Mouse (Mus musculus) embryonic facial prominence, embryonic 12.5 days (tissue): Measurements from ENCODE around the gene Ptgis. TPM values are rescaled to one million over a fixed set of nuclear protein-coding genes. Genes with fewer than 3 reads are reported as not detected.

Experiments used
- ATAC-seq: fragments of 200-750 bp; cut with Nextera tagmentation; 2 replicates; pipeline ENCODE4 v1.8.0; 2017; ENCODE audit not compliant: insufficient number of reproducible peaks, insufficient read depth, low FRiP score, low TSS enrichment
- H3K27ac ChIP-seq: fragments of 300-500 bp; sonication (generic); 2 replicates; pipeline ENCODE4 v1.5.1; 2016; ENCODE audit warnings: mild to moderate bottlenecking
- H3K27me3 ChIP-seq: fragments of 300-500 bp; sonication (generic); 2 replicates; pipeline ENCODE4 v1.6.1; 2016; ENCODE audit warnings: mild to moderate bottlenecking, moderate library complexity
- H3K36me3 ChIP-seq: fragments of 300-500 bp; sonication (generic); 2 replicates; pipeline ENCODE4 v1.6.1; 2016; ENCODE audit warnings: mild to moderate bottlenecking
- H3K4me1 ChIP-seq: fragments of 300-500 bp; sonication (generic); 2 replicates; pipeline ENCODE4 v1.6.1; 2016
- H3K4me2 ChIP-seq: fragments of 300-500 bp; sonication (generic); replicated peaks from 2 replicates; pipeline ENCODE4 v1.6.1; 2016; ENCODE audit warnings: mild to moderate bottlenecking, moderate library complexity
- H3K4me3 ChIP-seq: fragments of 300-500 bp; sonication (generic); 2 replicates; pipeline ENCODE4 v1.5.1; 2016; ENCODE audit warnings: mild to moderate bottlenecking
- H3K9ac ChIP-seq: fragments of 300-500 bp; sonication (generic); 2 replicates; pipeline ENCODE4 v1.6.1; 2016; ENCODE audit warnings: mild to moderate bottlenecking, moderate library complexity
- H3K9me3 ChIP-seq: fragments of 300-500 bp; sonication (generic); 2 replicates; pipeline ENCODE4 v1.6.1; 2016; ENCODE audit warnings: mild to moderate bottlenecking, moderate library complexity
- WGBS: fragments of 180-500 bp; shearing (Covaris S2); methylation state at CpG from one replicate; pipeline ENCODE4 v1.1.7; 2016; 5-methylcytosine and 5-hydroxymethylcytosine counted together
- polyA plus RNA-seq: library from polyadenylated mRNA; unstranded; fragments of >200 nt; fragmentation: Nextera tagmentation; extraction: Ambion mirVana; gene quantifications from 2 replicates; pipeline ENCODE4 v1.2.1, GENCODE M21; 2016

Ptgis gene
- polyA plus RNA-seq, 1 experiment from 2014 or later, result 19.1 TPM

DNA sequence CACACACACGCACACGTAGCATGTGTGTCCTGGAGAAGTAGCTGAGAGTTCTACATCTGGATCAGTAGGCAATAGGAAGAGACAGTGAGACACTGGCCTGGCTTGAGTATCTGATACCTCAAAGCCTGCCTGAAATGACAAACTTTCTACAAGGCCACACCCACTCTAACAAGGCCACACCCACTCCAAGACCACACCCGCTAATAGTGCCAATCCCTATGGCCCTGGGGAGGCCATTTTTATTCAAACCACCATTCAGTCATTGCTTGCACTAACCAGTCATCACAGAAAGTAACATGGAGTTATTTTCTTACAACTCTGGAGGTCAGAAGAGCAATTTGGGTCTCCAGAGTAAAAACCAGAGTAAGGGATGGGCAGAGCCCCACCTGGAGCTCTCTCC is 32.3 kb upstream of the Ptgis start:
- H3K27me3 ChIP-seq, result no peaks in the 10 kb centered on the region
- no peak overlapping the region for H3K4me3 ChIP-seq
- H3K9ac ChIP-seq, result no peak overlapping the region
- WGBS, result 83% methylated on average over 3 of the region's 3 CpGs
- no peaks in the 10 kb centered on the region for H3K36me3 ChIP-seq
- H3K9me3 ChIP-seq, result no peaks in the 10 kb centered on the region
- H3K4me1 ChIP-seq, result no peaks in the 10 kb centered on the region
- no peak for ATAC-seq
- H3K4me2 ChIP-seq, result no peak overlapping the region
- no peak overlapping the region for H3K27ac ChIP-seq

DNA sequence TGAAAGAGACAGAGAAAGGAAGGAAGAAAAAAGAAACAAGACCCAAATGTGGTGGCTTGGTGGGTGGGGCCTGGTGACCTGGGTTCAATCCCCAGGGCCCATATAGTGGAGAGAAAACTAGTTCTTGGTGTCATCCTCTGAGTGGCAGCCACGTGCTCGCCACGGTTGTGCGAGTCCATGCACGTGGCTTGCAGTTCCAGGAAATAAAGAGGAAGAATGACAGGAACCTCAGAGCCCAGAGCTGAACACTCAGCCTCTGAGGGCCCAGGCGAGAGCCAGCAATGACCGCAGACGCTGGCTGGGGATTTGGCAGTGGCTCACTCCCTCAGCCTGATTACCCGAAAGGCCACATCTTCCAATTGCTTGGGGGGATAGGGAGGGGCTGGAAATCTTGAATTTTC is 30.7 kb upstream of the Ptgis start:
- no peaks in the 10 kb centered on the region for H3K9me3 ChIP-seq
- WGBS, result 66% methylated on average over 9 of the region's 9 CpGs
- H3K4me2 ChIP-seq, result no peak overlapping the region
- ATAC-seq, result no peak
- no peak overlapping the region for H3K4me3 ChIP-seq
- H3K9ac ChIP-seq, result no peak overlapping the region
- H3K36me3 ChIP-seq, result no peaks in the 10 kb centered on the region
- no peak overlapping the region for H3K27ac ChIP-seq
- H3K4me1 ChIP-seq, result no peaks in the 10 kb centered on the region
- H3K27me3 ChIP-seq, result no peaks in the 10 kb centered on the region

DNA sequence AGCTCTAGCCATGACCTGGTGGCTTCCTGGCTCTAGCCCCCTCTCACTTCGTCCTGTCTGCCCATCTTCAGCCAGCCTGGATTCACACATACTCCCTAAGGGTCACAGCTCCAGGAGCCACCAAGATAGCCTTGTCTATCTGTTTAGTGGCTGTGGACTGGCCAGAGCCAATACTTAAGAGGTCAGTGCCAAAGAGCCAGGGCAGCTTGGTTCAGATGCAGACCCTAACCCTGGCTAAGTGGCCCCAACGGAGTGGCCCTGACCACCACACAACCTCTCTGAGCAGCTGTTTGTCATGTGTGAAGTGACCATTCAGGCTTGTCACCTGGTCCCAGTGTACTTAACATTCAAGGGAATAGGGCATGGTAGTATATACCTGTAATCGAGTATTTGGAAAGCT is 30.1 kb upstream of the Ptgis start:
- no peak overlapping the region for H3K27ac ChIP-seq
- no peaks in the 10 kb centered on the region for H3K9me3 ChIP-seq
- WGBS, result 83% methylated on average over 3 of the region's 3 CpGs
- no peaks in the 10 kb centered on the region for H3K4me1 ChIP-seq
- H3K9ac ChIP-seq, result no peak overlapping the region
- H3K36me3 ChIP-seq, result no peaks in the 10 kb centered on the region
- H3K4me3 ChIP-seq, result no peak overlapping the region
- H3K27me3 ChIP-seq, result no peaks in the 10 kb centered on the region
- H3K4me2 ChIP-seq, result no peak overlapping the region
- ATAC-seq, result no peak

DNA sequence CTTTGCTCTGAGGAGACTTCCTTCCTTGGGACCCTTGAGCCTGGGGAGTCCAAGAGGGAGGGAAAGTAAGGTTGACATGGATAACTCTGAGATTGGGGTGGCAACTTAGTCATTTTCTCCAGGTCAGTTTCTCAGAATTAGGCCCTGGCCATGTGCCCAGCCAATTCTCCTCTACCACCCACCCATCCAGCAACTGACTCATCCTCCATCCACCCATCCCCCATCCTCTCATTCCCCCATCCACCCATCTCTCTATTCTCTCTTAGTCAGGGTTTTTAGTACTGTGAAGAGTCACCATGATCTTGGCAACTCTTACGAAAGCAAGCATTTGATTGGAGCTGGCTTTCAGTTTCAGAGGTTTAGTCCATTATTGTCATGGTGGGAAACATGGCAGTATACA is 28.3 kb upstream of the Ptgis start:
- Histone ChIP-seq H3K27ac (no peak overlapping the region), H3K4me1 (no peaks in the 10 kb centered on the region), H3K4me2 (no peak overlapping the region), H3K9me3 (no peaks in the 10 kb centered on the region), H3K36me3 (no peaks in the 10 kb centered on the region), H3K4me3 (no peak overlapping the region), H3K9ac (no peak overlapping the region), H3K27me3 (no peaks in the 10 kb centered on the region)
- WGBS, result 95% methylated on average over 1 of the region's 1 CpGs
- ATAC-seq, result no peak

DNA sequence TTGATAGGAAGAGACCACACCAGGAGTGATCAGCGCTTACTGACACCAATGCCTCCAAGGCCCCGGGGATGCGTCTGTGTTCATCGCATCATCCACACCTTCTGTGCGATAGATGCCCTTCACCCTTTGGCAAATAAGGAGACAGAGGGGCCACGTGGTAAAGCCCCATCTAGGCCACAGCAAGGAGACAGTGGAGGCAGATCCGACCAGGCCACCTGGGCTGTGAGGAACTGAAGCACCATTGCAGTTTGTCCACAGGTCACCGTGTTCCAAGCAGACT is 27.9 kb upstream of the Ptgis start:
- Histone ChIP-seq H3K9ac (no peak overlapping the region), H3K27ac (no peak overlapping the region), H3K4me3 (no peak overlapping the region), H3K4me2 (no peak overlapping the region), H3K36me3 (no peaks in the 10 kb centered on the region), H3K9me3 (no peaks in the 10 kb centered on the region), H3K4me1 (no peaks in the 10 kb centered on the region), H3K27me3 (no peaks in the 10 kb centered on the region)
- ATAC-seq, result no peak
- WGBS, result 90% methylated on average over 8 of the region's 8 CpGs

DNA sequence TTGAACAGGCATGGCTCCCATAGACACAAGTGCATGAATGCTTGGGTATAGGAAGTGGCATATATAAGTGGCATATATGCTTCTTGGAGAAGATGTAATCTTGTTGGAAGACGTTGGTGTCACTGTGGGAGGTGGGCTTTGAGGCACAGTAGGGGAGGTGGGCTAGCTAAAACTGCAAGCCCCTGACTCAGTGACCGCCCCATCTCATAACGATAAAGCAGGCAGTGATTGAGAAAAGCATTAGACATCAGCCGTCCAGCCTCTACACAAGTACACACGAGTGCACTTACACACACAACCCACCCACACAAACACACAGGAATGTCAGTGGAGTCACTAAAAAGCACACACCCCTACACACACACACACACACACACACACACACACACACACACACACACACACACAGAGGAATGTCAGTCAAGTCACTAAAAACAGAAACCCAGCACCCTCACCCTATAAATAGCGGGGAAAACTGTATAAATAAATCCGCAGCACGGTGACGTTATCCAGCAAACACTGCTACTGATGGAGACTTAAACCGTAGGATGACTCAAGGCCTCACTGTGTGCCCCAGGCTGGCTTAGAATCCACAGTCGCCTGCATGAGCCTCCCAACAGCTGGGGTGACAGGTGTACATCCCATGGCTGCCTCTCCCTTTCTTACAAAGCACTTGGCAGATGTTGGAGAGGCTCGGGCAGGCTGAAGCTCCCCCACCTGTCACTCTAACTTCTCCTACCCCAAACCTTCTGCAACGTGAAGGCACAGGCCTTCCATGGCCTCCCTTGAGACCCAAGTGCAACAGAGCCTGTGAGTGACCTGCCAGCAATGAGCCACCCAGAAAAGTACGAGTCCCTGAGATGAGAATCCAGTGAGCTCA is 27.4 kb upstream of the Ptgis start:
- WGBS, result 73% methylated on average over 14 of the region's 14 CpGs
- ATAC-seq, result no peak
- Histone ChIP-seq H3K27me3 (no peaks in the 10 kb centered on the region), H3K36me3 (no peaks in the 10 kb centered on the region), H3K9ac (no peak overlapping the region), H3K4me2 (no peak overlapping the region), H3K27ac (no peak overlapping the region), H3K4me3 (no peak overlapping the region), H3K4me1 (no peaks in the 10 kb centered on the region), H3K9me3 (no peaks in the 10 kb centered on the region)

DNA sequence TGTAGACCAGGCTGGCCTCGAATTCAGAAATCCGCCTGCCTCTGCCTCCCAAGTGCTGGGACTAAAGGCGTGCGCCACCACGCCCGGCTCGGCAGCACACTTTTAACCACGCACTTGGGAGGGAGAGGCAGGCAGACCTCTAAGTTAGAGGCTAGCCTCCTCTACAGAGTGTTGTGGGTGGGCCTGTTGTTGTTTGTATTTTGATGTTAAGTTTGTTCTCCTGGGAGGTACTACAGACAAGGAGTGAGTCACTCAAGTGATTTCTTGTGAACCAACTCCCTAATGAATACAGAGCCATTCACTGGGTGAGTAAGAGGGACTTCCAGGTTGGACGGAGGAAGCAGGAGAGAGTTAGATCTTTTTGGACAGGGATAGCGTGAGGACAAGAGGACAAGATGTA is 25.8 kb upstream of the Ptgis start:
- Histone ChIP-seq H3K36me3 (no peaks in the 10 kb centered on the region), H3K9ac (no peak overlapping the region), H3K4me2 (no peak overlapping the region), H3K4me3 (no peak overlapping the region), H3K9me3 (no peaks in the 10 kb centered on the region), H3K27ac (no peak overlapping the region), H3K4me1 (no peaks in the 10 kb centered on the region), H3K27me3 (no peaks in the 10 kb centered on the region)
- ATAC-seq, result no peak
- WGBS, result 85% methylated on average over 10 of the region's 10 CpGs

DNA sequence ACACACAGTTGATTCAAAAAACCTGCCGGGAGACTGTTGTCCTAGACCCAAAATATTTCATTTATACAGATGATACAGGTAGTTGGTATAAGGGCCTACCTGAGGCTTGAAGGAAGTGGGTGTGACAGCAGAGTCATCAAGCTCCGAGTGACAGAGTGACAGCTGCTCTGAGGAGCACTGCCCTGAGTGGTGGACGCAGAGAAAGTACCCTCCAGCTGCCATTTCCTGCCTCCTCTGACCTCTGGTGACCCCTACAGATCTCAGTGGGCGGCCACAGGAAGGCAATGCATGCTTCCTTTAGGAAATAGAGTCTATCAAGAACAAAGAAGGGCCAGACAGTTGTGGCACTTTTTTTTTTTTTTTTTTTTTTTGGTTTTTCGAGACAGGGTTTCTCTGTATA is 25.4 kb upstream of the Ptgis start:
- Histone ChIP-seq H3K36me3 (no peaks in the 10 kb centered on the region), H3K4me1 (no peaks in the 10 kb centered on the region), H3K27me3 (no peaks in the 10 kb centered on the region), H3K27ac (no peak overlapping the region), H3K9ac (no peak overlapping the region), H3K9me3 (no peaks in the 10 kb centered on the region), H3K4me3 (no peak overlapping the region), H3K4me2 (no peak overlapping the region)
- WGBS, result 23% methylated on average over 4 of the region's 5 CpGs
- ATAC-seq, result no peak

DNA sequence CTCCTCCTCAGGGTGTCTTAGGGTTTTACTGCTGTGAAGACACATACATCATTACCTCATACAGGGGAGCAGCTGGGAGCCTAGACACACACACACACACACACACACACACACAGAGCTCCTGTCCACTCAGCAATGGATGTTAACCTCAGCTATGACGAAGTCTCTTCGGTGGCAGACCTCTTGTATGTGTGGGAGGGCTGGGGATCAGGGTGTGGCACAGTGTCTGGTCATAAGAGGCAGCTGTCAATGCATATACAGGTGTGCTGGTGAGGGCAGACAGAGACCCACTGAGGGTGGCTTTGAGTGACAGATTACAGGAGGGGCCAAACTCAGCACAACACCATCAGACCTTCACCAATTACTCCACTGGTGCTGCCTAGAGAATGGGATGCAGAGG is 24.6 kb upstream of the Ptgis start:
- no peak overlapping the region for H3K4me2 ChIP-seq
- no peaks in the 10 kb centered on the region for H3K36me3 ChIP-seq
- H3K27me3 ChIP-seq, result no peaks in the 10 kb centered on the region
- no peaks in the 10 kb centered on the region for H3K9me3 ChIP-seq
- H3K4me1 ChIP-seq, result no peaks in the 10 kb centered on the region
- H3K27ac ChIP-seq, result no peak overlapping the region
- no peak overlapping the region for H3K9ac ChIP-seq
- H3K4me3 ChIP-seq, result no peak overlapping the region
- ATAC-seq, result no peak
- 97% methylated on average over 2 of the region's 2 CpGs for WGBS

DNA sequence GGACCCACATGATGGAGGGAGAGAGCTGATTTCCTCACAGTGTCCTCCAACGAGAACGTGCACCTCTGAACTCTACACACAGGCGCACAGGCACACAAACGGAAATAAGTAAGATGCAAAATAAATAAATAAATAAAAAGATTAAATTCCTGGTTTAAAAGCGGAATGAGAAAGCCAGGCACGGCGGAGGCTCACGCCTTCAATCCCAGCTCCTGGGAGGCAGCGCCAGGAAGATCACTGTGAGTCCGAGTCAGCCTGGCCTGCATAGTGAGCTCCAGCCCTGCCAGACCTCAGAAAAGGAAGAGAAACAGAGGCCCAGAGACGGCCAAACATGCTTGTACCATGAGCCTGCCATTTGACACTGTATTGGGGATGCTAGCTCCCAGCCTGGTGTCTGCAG is 23.5 kb upstream of the Ptgis start:
- H3K9ac ChIP-seq, result no peak overlapping the region
- no peak for ATAC-seq
- no peaks in the 10 kb centered on the region for H3K36me3 ChIP-seq
- no peak overlapping the region for H3K27ac ChIP-seq
- H3K4me2 ChIP-seq, result no peak overlapping the region
- H3K4me3 ChIP-seq, result no peak overlapping the region
- H3K9me3 ChIP-seq, result no peaks in the 10 kb centered on the region
- 82% methylated on average over 11 of the region's 11 CpGs for WGBS
- H3K27me3 ChIP-seq, result no peaks in the 10 kb centered on the region
- H3K4me1 ChIP-seq, result no peaks in the 10 kb centered on the region

DNA sequence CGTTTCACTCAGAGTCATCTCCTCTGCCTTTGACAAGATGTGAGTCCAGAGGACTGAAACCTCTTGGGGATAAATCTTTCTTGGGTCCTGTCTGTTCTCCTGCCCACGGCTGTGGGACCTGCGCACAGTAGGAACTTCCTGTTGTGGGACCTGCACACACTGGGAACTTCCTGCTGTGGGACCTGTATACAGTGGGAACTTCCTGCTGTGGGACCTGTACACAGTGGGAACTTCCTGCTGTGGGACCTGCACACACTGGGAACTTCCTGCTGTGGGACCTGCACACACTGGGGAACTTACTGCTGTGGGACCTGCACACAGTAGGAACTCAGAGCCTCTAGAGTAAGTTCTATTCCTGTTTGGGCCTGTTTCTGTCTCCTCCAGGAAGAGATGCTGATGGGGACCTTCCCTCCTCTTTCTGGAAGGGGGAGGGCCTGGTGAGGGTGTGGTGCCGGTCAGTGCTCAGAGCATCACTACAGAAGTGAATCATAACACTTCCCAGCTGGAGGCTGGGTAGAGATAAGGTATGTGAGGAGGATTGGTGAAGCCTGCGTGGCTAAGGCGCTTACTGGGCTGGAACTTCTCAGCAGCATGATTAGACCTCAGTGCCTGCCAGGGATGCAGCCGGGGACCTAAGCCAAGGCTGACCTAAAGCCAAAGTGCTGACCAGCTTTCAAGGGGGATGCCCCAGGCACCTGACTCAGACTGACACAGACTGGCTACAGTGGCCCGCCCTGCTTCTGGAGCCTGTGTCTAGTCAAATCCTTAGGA is 22.8 kb upstream of the Ptgis start:
- no peak for ATAC-seq
- no peaks in the 10 kb centered on the region for H3K36me3 ChIP-seq

DNA sequence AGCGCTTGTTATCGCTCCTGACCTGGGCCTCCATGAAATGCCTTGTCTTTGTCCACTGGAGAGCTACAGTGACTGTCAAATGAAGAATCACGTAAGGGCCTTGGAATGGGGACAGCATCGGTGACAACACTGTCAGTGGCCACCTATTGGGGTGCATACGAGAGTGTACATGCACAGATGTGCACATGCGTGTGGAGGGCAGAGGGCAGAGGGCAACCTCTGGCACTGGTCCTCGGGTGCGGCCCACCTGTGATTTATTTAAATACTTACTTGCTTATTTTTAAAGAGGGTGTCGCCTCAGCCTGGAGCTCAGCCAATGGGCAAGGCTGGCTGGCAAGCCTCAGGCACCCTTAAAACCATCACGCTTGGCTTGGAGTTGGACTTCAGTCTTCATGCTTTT is 22.0 kb upstream of the Ptgis start:
- Histone ChIP-seq H3K36me3 (no peaks in the 10 kb centered on the region), H3K9ac (no peak overlapping the region), H3K4me2 (no peak overlapping the region), H3K9me3 (no peaks in the 10 kb centered on the region), H3K27me3 (no peaks in the 10 kb centered on the region), H3K4me3 (no peak overlapping the region), H3K4me1 (no peaks in the 10 kb centered on the region), H3K27ac (no peak overlapping the region)
- WGBS, result 91% methylated on average over 10 of the region's 10 CpGs
- no peak for ATAC-seq

More for the DNA sequence above, 22.8 kb upstream of the Ptgis start:
- Histone ChIP-seq H3K4me1 (no peaks in the 10 kb centered on the region), H3K4me3 (no peak overlapping the region), H3K9ac (no peak overlapping the region), H3K27ac (no peak overlapping the region), H3K27me3 (no peaks in the 10 kb centered on the region), H3K4me2 (no peak overlapping the region), H3K9me3 (no peaks in the 10 kb centered on the region)
- WGBS, result 88% methylated on average over 8 of the region's 8 CpGs
